Mouse (Mus musculus): ENCODE data around the gene Soat2. TPM values are rescaled to one million over a fixed set of nuclear protein-coding genes. Genes with fewer than 3 reads are reported as not detected.

The Soat2 gene
- polyA plus RNA-seq, 1 experiment from 2014 or later = 0.08 TPM

DNA sequence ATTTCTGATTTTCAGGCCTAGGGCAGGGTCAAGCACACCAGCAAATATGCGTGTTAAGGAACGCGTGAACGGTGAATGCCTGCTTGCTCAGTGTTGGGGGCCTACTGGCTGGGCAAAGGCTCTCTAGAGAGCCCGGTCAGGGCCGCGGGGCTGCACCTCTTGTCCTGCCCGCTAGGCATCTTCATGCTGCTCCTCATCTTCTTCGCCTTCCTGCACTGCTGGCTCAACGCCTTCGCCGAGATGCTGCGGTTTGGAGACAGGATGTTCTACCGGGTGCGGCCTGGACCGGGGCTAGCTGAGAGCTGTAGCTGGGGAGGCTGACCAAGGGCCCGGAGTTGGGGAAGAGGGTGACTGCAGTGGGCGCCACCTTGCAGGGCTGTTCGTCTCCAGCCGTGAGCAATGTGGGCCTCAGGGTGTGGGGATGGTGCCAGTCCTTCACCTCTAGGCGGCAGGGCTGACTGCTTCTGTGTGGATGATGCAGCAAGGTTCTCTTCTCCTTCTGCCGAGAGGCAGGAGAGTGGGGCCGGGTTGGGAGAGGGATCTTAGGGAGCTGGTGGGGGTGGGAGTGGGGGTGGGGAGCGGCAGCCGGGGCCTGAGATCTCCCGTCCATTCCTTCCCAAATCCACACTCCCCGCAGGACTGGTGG, 10.2 kb downstream of the Soat2 start:
- peaks cover 7% of the 10 kb centered on the region for H3K4me1 ChIP-seq
- no peaks in the 10 kb centered on the region for H3K9me3 ChIP-seq
- no peak overlapping the region for H3K9ac ChIP-seq
- no peak overlapping the region for H3K4me2 ChIP-seq
- no peak overlapping the region for H3K27ac ChIP-seq
- H3K4me3 ChIP-seq (replicated peaks) = no peak overlapping the region
- H3K36me3 ChIP-seq (replicated peaks) = no peaks in the 10 kb centered on the region
- no peaks in the 10 kb centered on the region for H3K27me3 ChIP-seq
- 64% methylated on average over 23 of the region's 27 CpGs for WGBS
- ATAC-seq (ENCODE audit: low FRiP score) = no peak

DNA sequence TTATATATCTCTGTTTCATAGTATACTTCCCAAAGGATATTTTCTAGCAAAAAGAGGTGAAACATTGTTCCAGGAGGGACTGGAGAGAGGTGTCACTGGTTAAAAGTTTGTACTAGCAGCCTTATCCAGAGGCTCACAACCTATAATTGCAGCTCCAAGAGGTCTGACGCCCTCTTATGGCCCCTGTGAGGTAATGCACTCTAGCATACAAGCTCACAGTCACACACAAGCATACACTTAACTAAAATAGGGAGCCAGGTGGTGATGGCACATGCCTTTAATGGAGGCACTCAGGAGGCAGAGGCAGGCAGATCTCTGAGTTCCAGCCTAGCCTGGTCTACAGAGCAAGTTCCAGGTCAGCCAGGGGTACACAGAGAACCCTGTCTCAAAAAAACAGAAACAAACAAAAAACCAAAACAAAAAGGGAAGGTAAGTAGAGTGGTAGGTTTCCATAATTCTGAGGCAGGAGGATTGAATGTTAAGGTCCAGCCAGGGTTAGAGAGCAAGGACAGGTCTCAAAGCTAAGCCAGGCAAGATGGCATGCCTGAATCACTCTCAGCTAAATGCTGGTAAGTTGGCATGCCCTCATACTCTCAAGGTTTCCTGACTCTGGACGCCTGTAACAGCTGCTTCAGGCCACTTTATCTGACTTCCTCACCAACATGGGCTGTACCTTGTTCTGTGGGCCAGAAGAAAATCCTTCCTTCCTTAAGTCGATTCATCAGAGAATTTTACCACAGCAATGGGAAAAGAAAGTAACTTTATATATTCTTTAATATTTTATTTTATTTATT, 13.8 kb downstream of the Soat2 start:
- ATAC-seq (ENCODE audit: low FRiP score) = no peak
- no peak overlapping the region for H3K9ac ChIP-seq
- no peaks in the 10 kb centered on the region for H3K9me3 ChIP-seq
- no peak overlapping the region for H3K27ac ChIP-seq
- H3K4me2 ChIP-seq = no peak overlapping the region
- no peaks in the 10 kb centered on the region for H3K27me3 ChIP-seq
- no peaks in the 10 kb centered on the region for H3K36me3 ChIP-seq (replicated peaks)
- no peak overlapping the region for H3K4me3 ChIP-seq (replicated peaks)
- 56% methylated on average over 3 of the region's 3 CpGs for WGBS
- no peaks in the 10 kb centered on the region for H3K4me1 ChIP-seq

DNA sequence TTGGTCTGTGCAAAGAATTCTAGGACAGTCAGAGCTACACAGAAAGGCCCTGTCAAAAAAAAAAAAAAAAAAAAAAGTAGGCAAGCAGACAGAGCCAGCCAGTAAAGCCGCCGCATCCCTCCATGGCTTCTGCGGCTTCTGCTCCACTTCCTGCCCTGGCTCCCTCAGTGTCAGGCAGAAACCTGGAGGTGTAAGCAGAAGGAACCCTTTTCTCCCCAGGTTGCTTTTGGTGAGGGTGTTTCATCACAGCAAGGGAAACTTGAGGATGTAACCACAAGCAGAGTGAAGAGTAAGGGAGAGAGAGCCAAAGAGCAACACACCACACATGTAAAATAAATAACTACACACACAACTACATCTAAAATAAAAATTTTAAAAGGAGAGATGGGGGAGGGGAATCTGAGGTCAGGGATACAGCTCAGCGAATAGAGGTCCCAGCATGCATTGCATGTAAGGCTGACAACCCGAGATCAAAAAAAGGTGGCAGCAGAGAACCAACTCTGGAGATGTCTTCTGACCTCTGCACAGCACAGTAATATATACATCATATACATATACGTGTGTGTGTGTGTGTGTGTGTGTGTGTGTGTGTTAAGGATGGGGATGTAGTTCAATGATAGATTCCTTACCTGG, 15.3 kb downstream of the Soat2 start:
- H3K36me3 ChIP-seq (replicated peaks) = no peaks in the 10 kb centered on the region
- WGBS = 66% methylated on average over 6 of the region's 6 CpGs
- H3K9me3 ChIP-seq = no peaks in the 10 kb centered on the region
- H3K9ac ChIP-seq = no peak overlapping the region
- no peak overlapping the region for H3K4me2 ChIP-seq
- no peak for ATAC-seq (ENCODE audit: low FRiP score)
- no peak overlapping the region for H3K27ac ChIP-seq
- H3K27me3 ChIP-seq = no peaks in the 10 kb centered on the region
- no peak overlapping the region for H3K4me3 ChIP-seq (replicated peaks)
- H3K4me1 ChIP-seq = no peaks in the 10 kb centered on the region

DNA sequence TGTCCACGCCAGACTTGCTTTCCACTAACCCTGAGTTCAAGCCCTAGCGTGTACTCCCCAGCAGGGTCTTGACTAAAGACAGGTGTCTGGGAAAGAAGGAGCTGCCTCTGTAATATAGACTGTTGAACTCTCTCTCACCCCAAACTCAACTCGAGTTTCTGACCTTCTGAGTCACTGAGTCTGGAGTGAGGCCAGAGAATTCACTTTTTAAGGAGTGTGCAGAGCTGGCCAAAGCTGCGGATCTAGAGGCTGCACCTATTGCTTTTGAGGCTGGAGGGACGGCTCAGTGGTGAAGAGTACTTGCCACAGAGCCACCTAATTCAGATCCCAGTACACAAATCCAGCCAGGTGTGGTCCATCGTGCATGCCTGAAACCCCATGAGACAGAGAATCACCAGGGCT, 17.3 kb downstream of the Soat2 start:
- H3K4me1 ChIP-seq = no peaks in the 10 kb centered on the region
- H3K9ac ChIP-seq = no peak overlapping the region
- ATAC-seq (ENCODE audit: low FRiP score) = no peak
- 74% methylated on average over 6 of the region's 6 CpGs for WGBS
- no peaks in the 10 kb centered on the region for H3K36me3 ChIP-seq (replicated peaks)
- no peak overlapping the region for H3K4me3 ChIP-seq (replicated peaks)
- H3K27me3 ChIP-seq = no peaks in the 10 kb centered on the region
- no peak overlapping the region for H3K4me2 ChIP-seq
- H3K9me3 ChIP-seq = no peaks in the 10 kb centered on the region
- no peak overlapping the region for H3K27ac ChIP-seq

DNA sequence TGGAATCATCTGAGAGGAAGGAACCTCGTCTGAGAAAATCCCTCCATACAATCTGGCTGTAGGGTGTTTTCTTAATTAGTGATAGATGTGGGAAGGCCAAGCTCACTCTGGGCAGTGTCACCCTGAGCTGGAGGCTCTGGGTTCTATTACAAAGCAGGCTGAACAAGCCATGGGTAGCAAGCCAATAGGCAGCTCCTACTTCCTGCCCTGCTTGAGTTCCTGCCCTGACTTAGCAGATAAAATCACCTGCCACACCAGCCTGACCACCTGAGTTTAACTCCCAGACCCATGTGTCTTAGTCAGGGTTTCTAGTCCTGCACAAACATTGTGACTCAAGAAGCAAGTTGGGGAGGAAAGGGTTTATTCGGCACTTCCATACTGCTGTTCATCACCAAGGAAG, 18.7 kb downstream of the Soat2 start:
- Histone ChIP-seq H3K4me1 (no peaks in the 10 kb centered on the region), H3K4me2 (no peak overlapping the region), H3K36me3 (replicated peaks) (no peaks in the 10 kb centered on the region), H3K9me3 (no peaks in the 10 kb centered on the region), H3K4me3 (replicated peaks) (no peak overlapping the region), H3K27me3 (no peaks in the 10 kb centered on the region), H3K9ac (no peak overlapping the region), H3K27ac (no peak overlapping the region)
- no peak for ATAC-seq (ENCODE audit: low FRiP score)
- 74% methylated on average over 2 of the region's 2 CpGs for WGBS

DNA sequence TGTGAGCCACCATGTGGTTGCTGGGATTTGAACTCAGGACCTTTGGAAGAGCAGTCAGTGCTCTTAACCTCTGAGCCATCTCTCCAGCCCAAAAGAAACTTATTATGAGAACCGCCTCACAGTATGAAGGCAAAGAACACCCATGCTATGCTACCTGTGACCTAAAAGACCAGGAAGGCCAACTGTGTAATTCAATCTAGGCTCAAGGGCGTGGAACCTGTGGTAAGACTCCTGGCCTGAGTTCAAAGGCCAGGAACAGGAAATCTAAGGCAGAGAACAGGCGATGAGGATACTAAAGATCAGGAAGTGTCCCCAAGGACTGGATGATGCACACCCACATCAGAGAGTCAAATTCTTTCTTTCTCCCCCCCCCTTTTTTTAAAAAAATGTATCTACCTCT, 23.3 kb downstream of the Soat2 start:
- Histone ChIP-seq H3K27ac (no peak overlapping the region), H3K9me3 (no peaks in the 10 kb centered on the region), H3K4me1 (no peaks in the 10 kb centered on the region), H3K27me3 (no peaks in the 10 kb centered on the region), H3K9ac (no peak overlapping the region), H3K4me2 (no peak overlapping the region), H3K4me3 (replicated peaks) (no peak overlapping the region), H3K36me3 (replicated peaks) (peaks cover 4% of the 10 kb centered on the region; the same call in 1 of the 2 replicates)
- 81% methylated on average over 3 of the region's 3 CpGs for WGBS
- ATAC-seq (ENCODE audit: low FRiP score) = no peak

DNA sequence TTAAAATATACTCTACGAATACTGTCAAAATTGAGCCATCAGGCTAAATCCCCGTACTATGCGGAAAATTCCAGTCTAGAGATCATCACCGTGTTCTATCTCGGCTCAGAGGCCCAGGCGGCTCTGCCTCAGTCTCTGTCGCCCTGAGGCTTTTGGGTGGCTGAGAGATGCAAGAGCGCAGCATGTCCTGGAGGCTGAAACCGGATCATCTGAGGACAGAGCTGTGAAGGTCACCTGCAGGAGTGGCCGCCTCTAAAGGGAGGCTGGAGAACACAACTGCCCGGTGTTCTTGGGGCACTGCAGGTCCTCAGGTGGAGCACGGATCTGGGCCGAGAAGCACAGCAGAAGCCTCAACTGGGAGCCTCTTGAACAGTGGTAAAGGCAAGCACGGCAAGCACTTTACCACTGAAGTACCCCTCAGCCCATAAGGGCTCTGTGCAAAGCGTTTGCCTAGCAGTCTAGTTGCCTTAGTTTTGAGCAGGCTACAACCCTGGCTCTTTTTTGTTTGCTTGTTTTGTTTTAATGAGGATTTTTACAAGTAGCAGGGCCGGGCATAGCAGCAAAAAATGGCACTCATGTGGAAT, 25.5 kb downstream of the Soat2 start:
- 88% methylated on average over 16 of the region's 16 CpGs for WGBS
- ATAC-seq (ENCODE audit: low FRiP score) = no peak
- peaks cover 4% of the 10 kb centered on the region; the same call in 1 of the 2 replicates for H3K36me3 ChIP-seq (replicated peaks)

DNA sequence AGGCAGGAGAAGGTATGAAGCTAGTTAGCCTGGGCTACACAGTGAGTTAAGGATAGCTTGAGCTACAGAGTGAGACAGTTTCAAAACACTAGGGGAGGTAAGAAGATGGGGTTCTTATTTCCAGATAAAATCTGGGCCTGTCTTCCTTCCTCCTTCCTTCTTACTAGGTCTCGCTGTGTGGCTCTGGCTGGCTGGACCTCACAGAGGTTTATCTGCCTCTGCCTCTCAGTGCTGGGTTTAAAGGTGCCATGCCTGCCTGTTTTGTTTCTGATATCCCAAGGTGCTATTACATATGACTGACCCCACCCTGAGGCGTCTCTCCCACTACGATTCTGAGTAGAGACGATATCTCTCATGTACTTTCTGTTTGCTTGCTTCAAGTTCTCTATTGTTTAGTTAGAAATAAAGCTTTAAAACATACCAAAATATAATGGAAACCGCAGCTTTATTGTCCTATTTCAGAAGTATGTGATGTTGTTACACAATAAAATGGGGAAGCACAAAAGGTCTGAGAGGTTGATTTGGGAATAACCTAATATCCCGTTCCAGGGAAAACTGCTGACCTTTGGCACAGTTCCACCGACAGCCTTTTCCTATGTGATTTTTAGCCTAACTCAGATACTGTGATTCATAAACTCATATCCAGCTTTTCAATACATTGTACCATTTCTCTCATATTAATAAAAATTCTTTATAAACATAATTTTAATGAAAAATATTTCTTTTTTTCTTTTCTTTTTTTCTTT, 26.4 kb downstream of the Soat2 start:
- Histone ChIP-seq H3K36me3 (replicated peaks) (peaks cover 4% of the 10 kb centered on the region; the same call in 1 of the 2 replicates), H3K4me2 (no peak overlapping the region), H3K9ac (no peak overlapping the region), H3K27me3 (no peaks in the 10 kb centered on the region), H3K4me3 (replicated peaks) (no peak overlapping the region), H3K9me3 (no peaks in the 10 kb centered on the region), H3K4me1 (no peaks in the 10 kb centered on the region), H3K27ac (no peak overlapping the region)
- no peak for ATAC-seq (ENCODE audit: low FRiP score)
- 87% methylated on average over 7 of the region's 7 CpGs for WGBS

More for the DNA sequence above, 25.5 kb downstream of the Soat2 start:
- H3K9me3 ChIP-seq = no peaks in the 10 kb centered on the region
- no peak overlapping the region for H3K4me3 ChIP-seq (replicated peaks)
- no peak overlapping the region for H3K9ac ChIP-seq
- H3K4me1 ChIP-seq = no peaks in the 10 kb centered on the region
- H3K4me2 ChIP-seq = no peak overlapping the region
- H3K27ac ChIP-seq = no peak overlapping the region
- H3K27me3 ChIP-seq = no peaks in the 10 kb centered on the region

DNA sequence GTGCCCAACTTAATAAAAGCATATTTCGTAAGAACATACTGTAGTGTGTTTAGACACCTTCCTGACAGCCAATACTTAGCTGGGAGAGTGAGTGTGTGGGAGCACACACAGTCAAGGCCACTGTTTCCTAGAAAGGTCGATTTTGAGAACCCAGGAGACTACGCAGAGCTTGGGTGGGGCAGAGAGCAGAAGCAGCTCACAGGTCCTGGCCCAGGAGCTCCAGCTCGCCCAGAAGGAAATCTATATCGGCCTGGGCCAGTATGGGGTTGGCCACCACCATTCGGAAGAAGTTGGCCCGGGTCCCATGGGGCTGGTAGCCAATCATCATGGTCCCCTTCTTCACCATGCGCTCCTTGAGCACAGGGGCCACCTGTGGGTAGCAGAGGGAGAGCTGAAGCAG, 27.1 kb downstream of the Soat2 start:
- no peak overlapping the region for H3K4me2 ChIP-seq
- H3K36me3 ChIP-seq (replicated peaks) = peaks cover 4% of the 10 kb centered on the region; the same call in 1 of the 2 replicates
- ATAC-seq (ENCODE audit: low FRiP score) = no peak
- H3K9me3 ChIP-seq = no peaks in the 10 kb centered on the region
- no peak overlapping the region for H3K9ac ChIP-seq
- no peak overlapping the region for H3K27ac ChIP-seq
- no peak overlapping the region for H3K4me3 ChIP-seq (replicated peaks)
- H3K4me1 ChIP-seq = no peaks in the 10 kb centered on the region
- H3K27me3 ChIP-seq = no peaks in the 10 kb centered on the region
- 89% methylated on average over 8 of the region's 8 CpGs for WGBS

DNA sequence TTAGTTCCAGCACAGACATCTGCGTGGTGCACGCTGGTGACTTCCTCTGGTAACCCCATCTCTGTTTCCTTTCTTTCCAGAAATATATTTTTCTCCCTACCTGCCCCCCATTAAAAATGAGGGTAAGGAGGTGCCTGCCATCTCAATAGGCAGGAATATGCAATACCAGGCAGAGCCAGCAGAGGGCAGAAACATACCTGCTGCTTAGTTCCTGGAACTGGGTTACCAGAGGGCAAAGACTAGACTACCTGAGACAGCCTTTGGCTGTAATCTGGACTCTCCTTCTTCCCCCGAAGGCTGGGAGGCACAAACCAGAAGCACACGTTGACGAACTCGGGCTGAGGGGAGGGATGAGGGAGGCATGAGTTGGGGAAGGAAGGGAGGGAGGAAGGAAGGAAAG, 28.0 kb downstream of the Soat2 start:
- no peak for ATAC-seq (ENCODE audit: low FRiP score)
- Histone ChIP-seq H3K4me3 (replicated peaks) (no peak overlapping the region), H3K9me3 (no peaks in the 10 kb centered on the region), H3K36me3 (replicated peaks) (peaks cover 4% of the 10 kb centered on the region; the same call in 1 of the 2 replicates), H3K4me1 (no peaks in the 10 kb centered on the region), H3K27ac (no peak overlapping the region), H3K9ac (no peak overlapping the region), H3K4me2 (no peak overlapping the region), H3K27me3 (no peaks in the 10 kb centered on the region)
- 17% methylated on average over 5 of the region's 6 CpGs for WGBS

DNA sequence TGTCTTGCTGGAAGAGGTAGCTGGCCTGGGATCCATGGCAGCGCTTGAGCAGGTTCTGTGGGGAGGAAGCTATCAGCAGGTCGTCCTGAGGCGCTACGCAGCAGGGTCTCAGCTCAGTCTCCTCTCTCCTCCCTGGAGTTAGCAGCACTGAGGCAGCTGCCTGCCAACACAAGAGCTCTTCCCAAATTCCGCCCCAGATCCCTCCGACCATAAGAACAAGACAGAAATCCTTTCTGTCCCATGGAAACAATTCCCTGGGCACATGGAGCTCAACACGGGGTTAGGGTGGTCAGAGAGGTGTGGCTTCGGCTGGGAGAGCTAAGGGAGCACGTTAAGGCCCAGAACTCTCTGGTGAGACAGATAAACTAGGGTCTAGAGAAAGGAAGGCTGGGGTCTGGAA, 28.8 kb downstream of the Soat2 start:
- H3K4me2 ChIP-seq = no peak overlapping the region
- peaks cover 8% of the 10 kb centered on the region; the same call in 1 of the 2 replicates for H3K36me3 ChIP-seq (replicated peaks)
- no peaks in the 10 kb centered on the region for H3K9me3 ChIP-seq
- no peak overlapping the region for H3K27ac ChIP-seq
- no peaks in the 10 kb centered on the region for H3K4me1 ChIP-seq
- no peak overlapping the region for H3K4me3 ChIP-seq (replicated peaks)
- no peaks in the 10 kb centered on the region for H3K27me3 ChIP-seq
- WGBS = 81% methylated on average over 9 of the region's 9 CpGs
- no peak for ATAC-seq (ENCODE audit: low FRiP score)
- no peak overlapping the region for H3K9ac ChIP-seq

DNA sequence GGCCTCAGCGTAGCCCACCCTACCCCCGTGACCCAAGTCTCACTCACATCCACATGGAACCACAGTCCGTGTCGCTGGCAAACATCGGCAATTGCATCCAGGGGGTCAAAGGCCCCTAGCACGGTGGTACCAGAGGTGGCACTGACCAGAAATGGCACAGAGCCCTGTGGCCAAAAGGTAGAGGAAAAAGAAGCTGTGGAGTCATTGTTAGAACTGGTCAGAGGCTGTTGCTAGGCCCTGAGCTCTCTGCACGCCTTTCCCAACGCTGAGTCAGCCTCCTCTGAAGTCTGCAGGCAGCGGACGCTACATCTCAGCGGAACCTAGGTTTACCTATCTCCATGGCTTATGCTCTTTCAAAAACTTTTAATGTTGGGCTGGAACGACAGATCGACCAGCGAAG, 29.6 kb downstream of the Soat2 start:
- no peaks in the 10 kb centered on the region for H3K4me1 ChIP-seq
- H3K27ac ChIP-seq = no peak overlapping the region
- H3K9ac ChIP-seq = no peak overlapping the region
- H3K4me3 ChIP-seq (replicated peaks) = no peak overlapping the region
- H3K27me3 ChIP-seq = no peaks in the 10 kb centered on the region
- no peak for ATAC-seq (ENCODE audit: low FRiP score)
- no peak overlapping the region for H3K4me2 ChIP-seq
- H3K36me3 ChIP-seq (replicated peaks) = peaks cover 5% of the 10 kb centered on the region
- WGBS = 91% methylated on average over 14 of the region's 14 CpGs
- no peaks in the 10 kb centered on the region for H3K9me3 ChIP-seq

Data from forebrain, embryonic 12.5 days (tissue).